ENCODE assay signal across 19 mouse cellular contexts in the genomic region with DNA sequence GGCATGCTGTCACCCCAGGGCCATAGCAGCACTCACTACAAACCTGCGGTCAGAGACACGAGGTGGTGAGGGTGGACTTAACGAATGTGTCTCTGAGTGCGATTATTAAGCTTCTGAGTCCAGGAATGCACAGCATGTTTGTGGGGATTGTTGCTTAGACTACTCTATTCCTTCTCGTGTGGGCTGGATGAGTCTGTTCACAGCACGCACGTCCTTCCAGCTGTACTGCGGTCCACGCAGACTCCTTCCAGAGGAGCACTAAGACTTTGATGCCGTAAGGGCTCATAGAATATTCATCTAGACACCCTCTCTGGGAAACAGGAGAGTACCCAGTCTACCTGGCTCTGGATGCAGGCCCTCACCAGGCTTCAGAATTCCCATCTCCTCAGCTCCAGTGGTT.
"Had no signal": no experiment of that assay in that cellular context is flagged by ENCODE, and none has a peak within 500 bp of the region (broad histone marks: within the 10 kb centered on the region; RNA-seq: fewer than 3 reads in every experiment).

No protein-coding gene starts in this region.

- DNase-seq: lung, adult 2 months; lung, postnatal 14 days; lung, postnatal 36 days; retina, postnatal 1 day; right cerebral cortex, postnatal 14 days; right cerebral cortex, postnatal 4 days; spleen, adult 18-20 months; thymus, adult 18-20 months; thymus, postnatal 14 days; thymus, postnatal 36 days had no signal

- H3K4me2 ChIP-seq: lung, embryonic 15.5 days; midbrain, embryonic 11.5 days; midbrain, embryonic 13.5 days; midbrain, embryonic 15.5 days; neural tube, embryonic 12.5 days had no signal

- H3K9ac ChIP-seq: liver, embryonic 14.5 days; lung, embryonic 15.5 days; midbrain, embryonic 13.5 days; midbrain, embryonic 15.5 days; neural tube, embryonic 12.5 days had no signal

- H3K4me3 ChIP-seq: lung, embryonic 15.5 days; megakaryocyte, embryonic 14.5 days; midbrain, embryonic 13.5 days; midbrain, embryonic 15.5 days; neural tube, embryonic 12.5 days had no signal

- H3K27ac ChIP-seq: liver, embryonic 14.5 days; lung, embryonic 15.5 days; macrophage; midbrain, embryonic 13.5 days; midbrain, embryonic 15.5 days; neural tube, embryonic 12.5 days had no signal

- H3K9me3 ChIP-seq: lung, embryonic 15.5 days; midbrain, embryonic 13.5 days; midbrain, embryonic 15.5 days; neural tube, embryonic 12.5 days had no signal

- ATAC-seq: lung, postnatal 0 days; midbrain, embryonic 13.5 days; midbrain, embryonic 15.5 days had no signal

- H3K36me3 ChIP-seq: lung, embryonic 15.5 days; midbrain, embryonic 13.5 days; midbrain, embryonic 15.5 days; neural tube, embryonic 12.5 days had no signal
